Mouse (Mus musculus) liver, embryonic 14.5 days (tissue): ENCODE data around the gene Vil1. TPM values are rescaled to one million over a fixed set of nuclear protein-coding genes. Genes with fewer than 3 reads are reported as not detected.

Experiments used
- ATAC-seq: fragments of 200-750 bp; cut with Nextera tagmentation; 2 replicates; pipeline ENCODE4 v1.8.0; 2017; ENCODE audit warnings: moderate number of reproducible peaks, mild to moderate bottlenecking, moderate library complexity; ENCODE audit not compliant: insufficient read depth
- DNase-seq, 3 experiments: peaks; one replicate each; pipeline ENCODE4 v3.0.0-alpha.2; 2012 to 2013; ENCODE audit warnings: low read depth in 3 of 3, low spot score in 3 of 3
- H3K27ac ChIP-seq: fragments of 300-500 bp; sonication (generic); 2 replicates; pipeline ENCODE4 v1.5.1; 2014; ENCODE audit warnings: moderate library complexity, mild to moderate bottlenecking, control low read depth, inconsistent platforms
- H3K27me3 ChIP-seq: fragments of 300-500 bp; sonication (generic); 2 replicates; pipeline ENCODE4 v1.6.1; 2014; ENCODE audit warnings: mild to moderate bottlenecking, low read length, moderate library complexity; ENCODE audit not compliant: control insufficient read depth, insufficient read depth
- H3K36me3 ChIP-seq: fragments of 300-500 bp; sonication (generic); replicated peaks from 2 replicates; pipeline ENCODE4 v1.6.1; 2014; ENCODE audit warnings: low read depth; ENCODE audit not compliant: control insufficient read depth, insufficient read depth
- H3K4me1 ChIP-seq, 2 experiments: fragments of 200-500 bp in 1 of 2; fragments of 300-500 bp in 1 of 2; sonication (generic) in 1 of 2; replicated peaks; 2 replicates each; pipeline ENCODE4 v1.6.1; 2012 to 2014; ENCODE audit warnings: antibody characterized with exemption in 1 of 2, inconsistent platforms in 1 of 2, low read length in 1 of 2; ENCODE audit not compliant: control insufficient read depth in 2 of 2, insufficient read depth in 2 of 2
- H3K4me2 ChIP-seq: fragments of 300-500 bp; sonication (generic); 2 replicates; pipeline ENCODE4 v1.6.1; 2014; ENCODE audit warnings: low read depth, mild to moderate bottlenecking, control low read depth, moderate library complexity
- H3K4me3 ChIP-seq, 2 experiments: fragments of 200-500 bp in 1 of 2; fragments of 300-500 bp in 1 of 2; sonication (generic) in 1 of 2; 2 replicates each; pipeline ENCODE4 v1.5.1; 2012 to 2014; ENCODE audit warnings: low read depth in 2 of 2, low read length in 2 of 2, mild to moderate bottlenecking in 2 of 2, control low read depth in 1 of 2, inconsistent platforms in 1 of 2, moderate library complexity in 1 of 2; ENCODE audit not compliant: insufficient read depth in 1 of 2
- H3K9ac ChIP-seq: fragments of 300-500 bp; sonication (generic); replicated peaks from 2 replicates; pipeline ENCODE4 v1.6.1; 2014; ENCODE audit warnings: mild to moderate bottlenecking, control low read depth, moderate library complexity
- H3K9me3 ChIP-seq: fragments of 300-500 bp; sonication (generic); 2 replicates; pipeline ENCODE4 v1.6.1; 2016; ENCODE audit warnings: low read length, mixed read lengths; ENCODE audit not compliant: control insufficient read depth
- CTCF ChIP-seq: IDR thresholded peaks from 2 replicates; pipeline ENCODE4 v1.5.1; 2016; ENCODE audit warnings: antibody characterized with exemption, low read depth, control low read depth
- EP300 ChIP-seq: IDR thresholded peaks from 2 replicates; pipeline ENCODE4 v1.6.1; 2016; ENCODE audit warnings: antibody characterized with exemption, low read depth
- WGBS: fragments of 180-500 bp; shearing (Covaris S2); extraction: QIAGEN DNeasy Blood & Tissue Kit; methylation state at CpG from one replicate; pipeline ENCODE4 v1.1.7; 2014; ENCODE audit not compliant: insufficient replicate concordance; 5-methylcytosine and 5-hydroxymethylcytosine counted together
- polyA plus RNA-seq, 2 experiments: library from polyadenylated mRNA; depleted of rRNA in 1 of 2; stranded (reverse) in 1 of 2; unstranded in 1 of 2; fragments of >200 nt; fragmentation: Nextera tagmentation in 1 of 2; extraction: Ambion mirVana in 1 of 2; gene quantifications; 2 replicates each; pipeline versions ENCODE4 v1.2.1 to v1.2.3; 2012 to 2014

Gene Vil1
- polyA plus RNA-seq, 2 experiments = 0.39 to 0.50 TPM

DNA sequence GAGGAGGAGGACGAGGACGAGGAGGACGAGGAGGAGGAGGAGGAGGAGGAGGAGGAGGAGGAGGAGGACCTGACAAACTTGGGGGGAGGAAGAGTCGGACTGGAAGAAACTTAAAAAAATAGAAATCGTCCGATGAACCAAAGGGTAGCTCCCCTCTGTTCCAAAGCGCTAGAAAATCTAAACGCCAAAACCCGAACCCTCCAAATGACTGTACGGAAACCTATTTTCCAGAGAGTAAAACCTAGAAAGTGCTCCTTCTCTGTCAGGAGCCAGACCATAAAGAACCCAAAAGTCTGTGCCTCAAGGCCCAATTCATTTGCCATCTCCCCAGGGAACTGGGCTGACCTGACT lies 22.8 kb upstream of the Vil1 start:
- WGBS = 52% methylated on average over 7 of the region's 10 CpGs
- H3K4me2 ChIP-seq = peak overlapping the region; percentile 70
- peaks cover 19 to 33% of the 10 kb centered on the region in 2 experiments for H3K4me1 ChIP-seq
- H3K27me3 ChIP-seq = no peaks in the 10 kb centered on the region
- ATAC-seq (no peak), DNase-seq (no peak)
- peak overlapping the region; percentile 75 for H3K9ac ChIP-seq
- no peaks in the 10 kb centered on the region for H3K36me3 ChIP-seq
- TF ChIP-seq CTCF (no peak), EP300 (no peak)
- H3K9me3 ChIP-seq = no peaks in the 10 kb centered on the region
- H3K4me3 ChIP-seq = peak overlapping the region; percentile 61 to 78
- peak overlapping the region; percentile 65; the same call in 1 of the 2 replicates for H3K27ac ChIP-seq

DNA sequence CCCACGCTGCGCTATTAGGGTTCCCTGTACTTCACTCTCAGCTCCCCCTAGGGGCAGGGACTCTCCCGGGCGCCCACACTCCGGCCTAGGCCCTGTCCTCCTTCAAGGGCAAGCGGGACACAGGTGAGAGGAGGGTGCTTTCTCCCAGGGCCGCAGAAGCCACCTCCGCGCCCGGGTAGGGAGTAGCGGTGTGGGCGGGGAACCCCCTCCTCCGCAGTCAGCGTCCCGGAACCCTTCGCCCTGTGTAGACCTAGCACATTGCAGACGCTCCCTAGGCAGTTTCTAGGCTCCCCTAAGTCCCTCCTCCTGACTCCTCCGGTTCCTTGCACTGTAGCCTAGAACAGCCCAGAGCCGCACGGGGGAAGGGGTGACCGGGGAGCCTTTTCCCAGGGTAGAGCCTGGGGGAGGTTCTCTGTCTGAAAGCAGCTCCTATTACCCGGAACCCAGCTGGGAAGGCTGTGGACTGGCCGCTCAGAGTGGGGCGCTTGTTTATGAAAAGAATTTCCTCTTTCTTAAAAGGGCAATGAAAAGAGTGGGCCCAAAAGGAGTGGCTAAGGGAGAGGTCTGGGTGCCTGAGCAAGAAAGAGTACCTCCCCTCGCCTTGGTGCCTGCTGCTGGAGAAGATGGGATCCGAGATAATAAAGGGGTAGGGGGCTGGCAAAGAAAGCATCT lies 22.3 kb upstream of the Vil1 start:
- under 1% methylated on average over 26 of the region's 26 CpGs for WGBS
- peaks cover 19 to 31% of the 10 kb centered on the region in 2 experiments for H3K4me1 ChIP-seq
- H3K27me3 ChIP-seq = no peaks in the 10 kb centered on the region
- peak overlapping the region; percentile 75 for H3K9ac ChIP-seq
- TF ChIP-seq EP300 = peak; percentile 57; the same call in 1 of the 2 replicates
- TF ChIP-seq CTCF = peak; percentile 91
- H3K4me3 ChIP-seq = peak overlapping the region; percentile 61 to 78
- no peaks in the 10 kb centered on the region for H3K36me3 ChIP-seq
- DNase-seq (peak; percentile 82 to 85 (median 84)), ATAC-seq (peak; percentile 79)
- H3K9me3 ChIP-seq = no peaks in the 10 kb centered on the region
- H3K27ac ChIP-seq = peak overlapping the region; percentile 65
- peak overlapping the region; percentile 70 for H3K4me2 ChIP-seq

DNA sequence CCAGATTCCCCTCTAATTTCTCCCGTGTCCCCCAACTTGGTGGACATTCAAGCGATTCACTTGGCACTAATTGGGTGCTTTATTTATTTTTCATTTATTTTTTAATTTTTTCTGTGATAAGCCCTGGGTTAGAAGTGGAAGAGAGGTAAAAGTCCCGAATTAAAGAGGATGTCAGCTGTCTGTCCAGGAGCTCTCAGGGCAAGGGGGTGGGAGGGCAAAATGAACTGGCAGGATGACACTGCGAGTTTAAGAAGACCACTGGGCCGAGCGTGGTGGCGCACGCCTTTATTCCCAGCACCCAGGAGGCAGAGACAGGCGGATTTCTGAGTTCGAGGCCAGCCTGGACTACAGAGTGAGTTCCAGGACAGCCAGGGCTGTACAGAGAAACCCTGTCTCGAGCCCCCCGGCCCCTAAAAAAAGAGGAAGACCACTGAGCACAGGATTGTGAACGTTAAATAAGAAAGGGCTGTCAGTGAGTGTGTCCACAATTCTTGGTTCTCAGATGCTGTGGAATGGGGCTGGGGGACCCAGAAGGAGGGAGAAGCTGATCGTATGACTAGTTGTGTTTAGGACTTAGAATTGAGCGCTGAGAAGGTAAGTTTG lies 21.7 kb upstream of the Vil1 start:
- peak overlapping the region; percentile 75; the same call in 1 of the 2 replicates for H3K9ac ChIP-seq
- WGBS = 35% methylated on average over 15 of the region's 15 CpGs
- peak overlapping the region; percentile 65 for H3K27ac ChIP-seq
- no peaks in the 10 kb centered on the region for H3K36me3 ChIP-seq
- no peaks in the 10 kb centered on the region for H3K9me3 ChIP-seq
- no peaks in the 10 kb centered on the region for H3K27me3 ChIP-seq
- DNase-seq (no peak), ATAC-seq (no peak)
- peak overlapping the region; percentile 61 to 78 for H3K4me3 ChIP-seq
- H3K4me1 ChIP-seq = peaks cover 19 to 31% of the 10 kb centered on the region in 2 experiments
- TF ChIP-seq CTCF = no peak
- TF ChIP-seq EP300 = no peak
- peak overlapping the region; percentile 70 for H3K4me2 ChIP-seq

DNA sequence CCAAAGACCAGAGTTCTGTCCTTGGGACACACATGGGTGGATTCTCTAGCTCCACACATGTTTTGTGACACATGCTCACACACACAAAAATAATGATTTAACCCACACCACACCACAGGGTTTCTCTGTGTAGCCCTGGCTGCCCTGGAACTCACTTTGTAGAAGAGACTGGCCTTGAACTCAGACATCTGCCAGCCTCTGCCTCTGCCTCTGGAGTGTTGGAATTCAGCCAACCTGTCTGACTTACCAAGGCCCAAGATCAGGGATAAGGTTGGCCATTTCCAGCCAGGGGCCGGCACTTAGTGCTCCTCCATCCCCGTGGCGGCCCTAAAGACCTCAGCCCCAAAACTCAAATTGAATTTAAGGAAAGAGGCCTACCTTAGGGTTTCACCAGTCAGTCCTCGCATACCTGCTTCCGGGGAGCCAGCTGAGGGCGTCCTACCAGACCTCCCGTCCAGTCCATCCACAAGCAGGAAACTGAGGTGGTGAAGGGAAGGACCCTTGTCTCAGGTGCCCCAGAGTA lies 20.7 kb upstream of the Vil1 start:
- Histone ChIP-seq H3K4me1 (peaks cover 23 to 33% of the 10 kb centered on the region in 2 experiments), H3K4me2 (no peak overlapping the region), H3K4me3 (no peak overlapping the region), H3K9ac (no peak overlapping the region), H3K27me3 (no peaks in the 10 kb centered on the region), H3K9me3 (no peaks in the 10 kb centered on the region), H3K36me3 (peaks cover 2% of the 10 kb centered on the region), H3K27ac (no peak overlapping the region)
- TF ChIP-seq CTCF (no peak), EP300 (no peak)
- WGBS = 80% methylated on average over 7 of the region's 7 CpGs
- no peak for DNase-seq
- ATAC-seq = no peak

DNA sequence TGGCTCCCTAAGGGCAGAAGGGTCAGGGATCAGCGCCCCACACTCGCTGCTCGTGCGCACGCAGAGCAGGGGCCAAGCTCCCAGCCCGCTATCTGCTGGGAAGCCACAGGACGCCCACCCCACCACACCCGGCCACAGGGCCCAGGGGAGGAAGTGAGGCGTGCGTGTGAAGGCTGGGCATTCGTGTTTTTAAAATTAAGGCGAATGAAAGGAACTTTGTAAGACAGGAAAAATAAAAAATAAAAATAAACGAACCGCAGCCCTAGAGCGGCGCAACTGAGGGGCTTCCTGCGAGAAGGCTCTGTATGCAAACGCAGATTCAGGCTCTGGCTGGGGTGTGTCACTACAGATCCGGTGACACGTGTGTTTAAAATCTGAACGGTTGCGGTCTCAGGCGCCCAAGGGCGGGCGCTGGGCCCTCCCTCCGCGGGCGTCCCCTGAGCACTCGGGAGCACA lies 19.3 kb upstream of the Vil1 start:
- DNase-seq (no peak), ATAC-seq (no peak)
- Histone ChIP-seq H3K4me1 (peaks cover 23 to 34% of the 10 kb centered on the region in 2 experiments), H3K36me3 (peaks cover 15% of the 10 kb centered on the region), H3K4me3 (peak overlapping the region in 1 of 2 experiments; percentile 84; a peak in 2 of 4 replicates), H3K9me3 (no peaks in the 10 kb centered on the region), H3K4me2 (peak overlapping the region; percentile 68), H3K27me3 (no peaks in the 10 kb centered on the region), H3K9ac (peak overlapping the region; percentile 33; the same call in 1 of the 2 replicates), H3K27ac (peak overlapping the region; percentile 83)
- under 1% methylated on average over 29 of the region's 29 CpGs for WGBS
- TF ChIP-seq CTCF (no peak), EP300 (no peak)
